ENCODE assay signal across 28 mouse cellular contexts in the genomic region with DNA sequence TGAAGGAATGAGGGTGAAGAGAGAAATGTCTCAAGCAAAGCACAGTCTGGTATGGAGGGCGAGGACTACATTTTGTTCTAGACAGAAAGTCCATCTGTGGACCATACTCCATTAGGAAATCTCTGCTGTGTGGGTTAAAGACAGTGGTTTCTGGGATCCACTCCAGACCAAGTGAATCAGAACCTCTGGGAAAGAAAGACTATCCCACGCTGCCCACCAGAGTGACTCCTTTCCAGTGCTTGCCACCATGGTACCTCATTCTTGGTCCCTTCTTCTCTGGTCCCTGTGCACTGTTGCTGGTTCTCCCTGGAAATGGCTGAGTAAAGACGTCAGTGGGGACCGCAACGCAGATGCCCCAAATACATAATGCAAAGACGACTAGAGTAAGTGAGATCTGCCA. TPM values are rescaled to one million over a fixed set of nuclear protein-coding genes. Genes with fewer than 3 reads are reported as not detected.
DNase-seq lines count a peak whose midpoint lies in the region; ATAC-seq lines count a peak whose summit lies in the region.
"Had no signal": no experiment of that assay in that cellular context is flagged by ENCODE, and none has a peak within 500 bp of the region (broad histone marks: within the 10 kb centered on the region; RNA-seq: fewer than 3 reads in every experiment).

No protein-coding gene starts in this region.

- H3K27ac ChIP-seq in embryonic facial prominence, embryonic 13.5 days: 0 out of 2 replicates have a peak overlapping the region, but pooled peaks have one; percentile 1
- H3K27ac ChIP-seq in embryonic facial prominence, embryonic 10.5 days (replicated peaks): no peak overlapping the region
- H3K27ac ChIP-seq: heart, embryonic 15.5 days; hindbrain, embryonic 10.5 days; hindbrain, embryonic 13.5 days; intestine, embryonic 15.5 days had no signal

- WGBS in embryonic facial prominence, embryonic 13.5 days: 86% methylated on average over 6 of the region's 6 CpGs
- 90% methylated on average over 6 of the region's 6 CpGs for WGBS in embryonic facial prominence, embryonic 10.5 days

- H3K9me3 ChIP-seq in embryonic facial prominence, embryonic 13.5 days: no peaks in the 10 kb centered on the region
- no peaks in the 10 kb centered on the region for H3K9me3 ChIP-seq in embryonic facial prominence, embryonic 10.5 days
- H3K9me3 ChIP-seq: embryonic facial prominence, embryonic 15.5 days; heart, embryonic 15.5 days; hindbrain, embryonic 10.5 days; hindbrain, embryonic 13.5 days; intestine, embryonic 15.5 days had no signal

- no peak for DNase-seq in embryonic facial prominence, embryonic 10.5 days (ENCODE audit: low spot score)
- peak; percentile 25 to 37 for DNase-seq in left cerebral cortex, adult 18-20 months (ENCODE audit: low spot score in 2 of 2)
- DNase-seq in left cerebral cortex, adult 11 months (ENCODE audit: low spot score): no peak
- peak; percentile 32 for DNase-seq in 3T3-L1 (ENCODE audit: low read depth, low spot score)
- DNase-seq in lung, postnatal 14 days: no peak
- DNase-seq: adrenal gland, adult 2 months; adrenal gland, postnatal 14 days; B cell, adult 2 months; cerebellum, adult 11-12 months; cerebellum, adult 8-10 months; cerebellum, postnatal 10 days; cerebellum, postnatal 36 days; embryo, embryonic 11 days; forebrain, postnatal 0 days; gastrocnemius, postnatal 10 days; gastrocnemius, postnatal 36 days; heart, postnatal 10 days; heart, postnatal 36 days had no signal

- H3K9ac ChIP-seq in embryonic facial prominence, embryonic 13.5 days: no peak overlapping the region
- H3K9ac ChIP-seq: embryonic facial prominence, embryonic 15.5 days; forebrain, postnatal 0 days; heart, embryonic 15.5 days; hindbrain, embryonic 13.5 days; intestine, embryonic 15.5 days had no signal

- H3K4me1 ChIP-seq in embryonic facial prominence, embryonic 13.5 days: peaks cover 31% of the 10 kb centered on the region
- peaks cover 17% of the 10 kb centered on the region for H3K4me1 ChIP-seq in embryonic facial prominence, embryonic 10.5 days

- no peaks in the 10 kb centered on the region for H3K27me3 ChIP-seq in embryonic facial prominence, embryonic 13.5 days
- H3K27me3 ChIP-seq in embryonic facial prominence, embryonic 10.5 days (replicated peaks; ENCODE audit: low read depth, poor library complexity, severe bottlenecking): peaks cover 5% of the 10 kb centered on the region; the same call in 1 of the 2 replicates
- H3K27me3 ChIP-seq: embryonic facial prominence, embryonic 15.5 days; hindbrain, embryonic 13.5 days; intestine, embryonic 15.5 days had no signal

- no peak for ATAC-seq in embryonic facial prominence, embryonic 13.5 days (ENCODE audit: insufficient number of reproducible peaks, insufficient read depth, low FRiP score, low TSS enrichment, low read depth)
- ATAC-seq: forebrain, embryonic 14.5 days; forebrain, postnatal 0 days; hindbrain, embryonic 16.5 days; intestine, embryonic 15.5 days had no signal

- no peak overlapping the region for H3K4me3 ChIP-seq in embryonic facial prominence, embryonic 13.5 days
- no peak overlapping the region for H3K4me3 ChIP-seq in embryonic facial prominence, embryonic 10.5 days
- H3K4me3 ChIP-seq: embryonic facial prominence, embryonic 15.5 days; heart, embryonic 15.5 days; hindbrain, embryonic 10.5 days; hindbrain, embryonic 13.5 days; intestine, embryonic 15.5 days had no signal

- H3K4me2 ChIP-seq in embryonic facial prominence, embryonic 13.5 days: no peak overlapping the region
- H3K4me2 ChIP-seq: embryonic facial prominence, embryonic 15.5 days; heart, embryonic 11.5 days; heart, embryonic 15.5 days; hindbrain, embryonic 13.5 days; intestine, embryonic 15.5 days had no signal

- H3K36me3 ChIP-seq in embryonic facial prominence, embryonic 13.5 days: no peaks in the 10 kb centered on the region
- no peaks in the 10 kb centered on the region for H3K36me3 ChIP-seq in embryonic facial prominence, embryonic 10.5 days (replicated peaks)
- H3K36me3 ChIP-seq: embryonic facial prominence, embryonic 15.5 days; G1E; heart, embryonic 15.5 days; hindbrain, embryonic 10.5 days; hindbrain, embryonic 13.5 days; intestine, embryonic 15.5 days had no signal

RNA-seq across cellular contexts. Expression of gene Ubtd2, which starts 3.9 kb away (rescaled TPM):
- 81.2 and 89.7 TPM in 2 replicates for polyA plus RNA-seq in embryonic facial prominence, embryonic 13.5 days (2015; fragmentation: Nextera tagmentation; extraction: Ambion mirVana)
- polyA plus RNA-seq in embryonic facial prominence, embryonic 10.5 days (2016; fragmentation: Nextera tagmentation; extraction: Ambion mirVana): 75.2 and 84.0 TPM in 2 replicates
- 10 to 100 TPM; 44.0 to 50.1 TPM for total RNA-seq in left cerebral cortex, adult 18-20 months (2021)

Comparison
In these comparisons a context has a peak if more than half of its experiments do, and no peak if none do; other contexts are left out.
1. DNase-seq: peak in left cerebral cortex, adult 18-20 months (2 of 2) and 3T3-L1 (single experiment); none in embryonic facial prominence, embryonic 10.5 days (single experiment), left cerebral cortex, adult 11 months (single experiment) and lung, postnatal 14 days (single experiment).